Comparison of ENCODE assay signal across 8 mouse cellular contexts in the genomic region with DNA sequence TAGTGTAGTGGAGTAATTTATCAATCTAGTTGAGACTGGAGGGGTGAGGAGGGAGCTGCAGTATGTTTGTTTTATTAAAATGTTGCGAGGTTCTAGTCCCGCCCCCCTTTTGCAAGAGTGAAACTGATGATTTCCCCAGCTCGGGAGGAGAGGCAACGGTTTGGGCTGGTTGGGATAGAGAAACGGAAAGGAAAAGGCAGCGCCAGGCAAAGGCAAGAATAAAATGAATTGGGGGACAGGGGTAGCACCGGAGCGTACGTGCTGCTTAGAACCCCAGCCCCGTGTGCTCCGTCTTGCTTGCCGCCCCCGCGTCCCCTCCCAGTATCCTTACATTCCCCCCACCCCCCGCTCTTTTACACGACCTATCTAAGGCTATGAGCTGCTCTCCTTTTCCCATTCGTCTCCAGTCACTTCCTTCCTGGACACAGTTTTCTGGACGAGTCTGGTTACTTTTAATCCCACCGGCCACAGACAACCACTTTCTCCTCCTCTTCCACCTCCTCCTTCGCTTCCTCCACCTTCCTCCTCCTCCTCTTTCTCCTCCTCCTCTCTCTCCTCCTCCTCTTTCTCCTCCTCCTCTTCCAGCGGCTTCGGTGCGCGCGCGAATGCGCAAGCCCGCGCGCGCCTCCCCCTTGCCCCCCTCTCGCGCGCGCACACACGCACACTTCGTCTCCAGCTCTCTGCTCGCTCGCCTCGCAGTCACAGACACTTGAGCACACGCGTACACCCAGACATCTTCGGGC. TPM values are rescaled to one million over a fixed set of nuclear protein-coding genes. Genes with fewer than 3 reads are reported as not detected.
DNase-seq lines count a peak whose midpoint lies in the region; ATAC-seq and TF ChIP-seq lines count a peak whose summit lies in the region.

No protein-coding gene starts in this region.

- H3K27ac ChIP-seq in ES-E14 (ENCODE audit: insufficient read depth, low read depth, low read length, poor library complexity, severe bottlenecking), result no peak overlapping the region
- H3K27ac ChIP-seq in cerebellum, adult 2 months (ENCODE audit: insufficient read depth, low read length), result peak overlapping the region; percentile 96

- DNase-seq in ES-E14 (ENCODE audit: low read depth, low spot score), result no peak
- peak; percentile 75 to 80 for DNase-seq in cerebellum, adult 2 months
- DNase-seq in layer of hippocampus, postnatal 14 days (ENCODE audit: low spot score in 2 of 2), result peak; percentile 54 to 71
- peak; percentile 82 for DNase-seq in lung, postnatal 10 days
- DNase-seq in ovary, postnatal 14 days (ENCODE audit: low spot score), result peak; percentile 41
- DNase-seq in thymus, postnatal 4 days, result peak; percentile 61

- H3K4me3 ChIP-seq in ES-E14 (ENCODE audit: insufficient read depth in 1 of 2, low read depth in 1 of 2, low read length in 2 of 2, poor library complexity in 1 of 2, severe bottlenecking in 1 of 2), result peak overlapping the region; percentile 52 to 55
- peak overlapping the region; percentile 99 for H3K4me3 ChIP-seq in cerebellum, adult 2 months (replicated peaks; ENCODE audit: insufficient read depth, low read depth, low read length)

- H3K27me3 ChIP-seq in cerebellum, adult 2 months (ENCODE audit: control insufficient read depth, insufficient read depth, low read length), result no peaks in the 10 kb centered on the region

- TF ChIP-seq CTCF in cerebellum, adult 2 months (IDR thresholded peaks at IDR 0.05; ENCODE audit: borderline replicate concordance, insufficient read depth, low read depth, low read length), result no peak

- peak; percentile 38; the same call in 1 of the 2 replicates for TF ChIP-seq POLR2A in cerebellum, adult 2 months (IDR thresholded peaks at IDR 0.05; ENCODE audit: borderline replicate concordance, insufficient read depth, low read length)

- H3K9me3 ChIP-seq in ES-E14 (ENCODE audit: control insufficient read depth, insufficient read depth, low read depth, low read length), result no peaks in the 10 kb centered on the region

- 0 out of 4 replicates have a peak, but pooled peaks cover 0 to 1% of the 10 kb centered on the region in 2 experiments for H3K4me1 ChIP-seq in ES-E14 (ENCODE audit: control insufficient read depth in 2 of 2, insufficient read depth in 2 of 2, low read length in 2 of 2, poor library complexity in 1 of 2)
- H3K4me1 ChIP-seq in cerebellum, adult 2 months (ENCODE audit: control insufficient read depth, insufficient read depth, low read length), result no peaks in the 10 kb centered on the region; the same call in 1 of the 2 replicates

- under 1% methylated on average over 43 of the region's 43 CpGs for WGBS in cerebellum, adult 2 months

- no peak overlapping the region for H3K9ac ChIP-seq in ES-E14 (ENCODE audit: insufficient read depth, low read depth, low read length, poor library complexity, severe bottlenecking)

- ATAC-seq in frontal cortex, adult (ENCODE audit: low TSS enrichment), result peak; percentile 71
- ATAC-seq in hematopoietic stem cell, adult 5-6 weeks (replicated peaks in 1 of 2; ENCODE audit: insufficient read depth in 1 of 2, low FRiP score in 2 of 2, low TSS enrichment in 1 of 2, low read depth in 1 of 2, poor library complexity in 2 of 2, severe bottlenecking in 2 of 2), result peak; percentile 57 to 61

- in situ Hi-C loops in ES-E14 (cut with MboI; ENCODE audit: low sequenced_read_pairs in 2 of 2, unreplicated experiment in 2 of 2), result no loop called here

- no peaks in the 10 kb centered on the region for H3K36me3 ChIP-seq in ES-E14 (ENCODE audit: control insufficient read depth, insufficient read depth, low read length, poor library complexity, severe bottlenecking)

TF ChIP-seq in ES-E14, 5 proteins besides CTCF, POLR2A, EP300 and RAD21:
- no peak for TF ChIP-seq ZNF384 (IDR thresholded peaks at IDR 0.05; ENCODE audit: low read depth, low read length)
- TF ChIP-seq CHD2 (IDR thresholded peaks at IDR 0.05; ENCODE audit: low read depth, low read length), result no peak
- TF ChIP-seq ZC3H11A (IDR thresholded peaks at IDR 0.05; ENCODE audit: borderline replicate concordance, low read depth, low read length), result no peak
- no peak for TF ChIP-seq MAFK (IDR thresholded peaks at IDR 0.05; ENCODE audit: insufficient read depth, low read depth, low read length)
- no peak for TF ChIP-seq HCFC1 (IDR thresholded peaks at IDR 0.05; ENCODE audit: borderline replicate concordance, insufficient read depth, low read length)

RNA-seq across cellular contexts. Expression of gene Mef2c, which starts 20.5 kb away (rescaled TPM):
- total RNA-seq in ES-E14 (2012; rRNA removed), result 0.32 and 0.76 TPM in 2 replicates
- polyA plus RNA-seq in cerebellum, adult 2 months (2012; rRNA removed), result 15.9 and 16.7 TPM in 2 replicates
- 437 and 485 TPM in 2 replicates for total RNA-seq in hematopoietic stem cell, adult 5-6 weeks (2017)
- 10 to 100 TPM; 89.5 to 92.8 TPM for total RNA-seq in layer of hippocampus, postnatal 14 days (2021)

Comparison
In these comparisons a context has a peak if more than half of its experiments do, and no peak if none do; other contexts are left out.
1. RNA of gene Mef2c, which starts 20.5 kb away (total RNA-seq): 437 to 485 TPM in hematopoietic stem cell, adult 5-6 weeks and 89.5 to 92.8 TPM in layer of hippocampus, postnatal 14 days; 0.32 to 0.76 TPM in ES-E14; every median in the first group is over 10 times any median in the second.